ENCODE assay signal across 8 mouse cellular contexts in genomic region chr17:34646906-34647787, GRCm38 (mm10). TPM values are rescaled to one million over a fixed set of nuclear protein-coding genes. Genes with fewer than 3 reads are reported as not detected.
DNase-seq lines count a peak whose midpoint lies in the region; ATAC-seq and TF ChIP-seq lines count a peak whose summit lies in the region.

Gene Atf6b (plus strand): TSS chr17:34647146.

- ATAC-seq in G1E (ENCODE audit: extremely low read depth, insufficient number of reproducible peaks, low FRiP score, poor library complexity, severe bottlenecking) = peak; percentile 94
- peak; percentile 97 for ATAC-seq in forebrain, embryonic 16.5 days
- ATAC-seq in lung, embryonic 14.5 days (ENCODE audit: insufficient read depth) = peak; percentile 97

- peak within 1 kb of the TSS; percentile 70 for H3K4me2 ChIP-seq in forebrain, embryonic 16.5 days (ENCODE audit: low read length)
- H3K4me2 ChIP-seq in lung, embryonic 14.5 days = peak within 1 kb of the TSS; percentile 88

- intact Hi-C loops in heart, postnatal 36 days (cut with DNase I) = no loop called here

- peak; percentile 63 for TF ChIP-seq POLR2A in olfactory bulb, adult 2 months (IDR thresholded peaks at IDR 0.05; ENCODE audit: insufficient read depth, low read depth, low read length)
- peak; percentile 64; the same call in 1 of the 2 replicates for TF ChIP-seq POLR2A in thymus, adult 2 months (IDR thresholded peaks at IDR 0.05; ENCODE audit: control insufficient read depth, extremely low read depth, insufficient read depth, low read length, poor library complexity)

- no peaks in the 10 kb centered on the region for H3K9me3 ChIP-seq in G1E (replicated peaks)
- no peaks in the 10 kb centered on the region for H3K9me3 ChIP-seq in forebrain, embryonic 16.5 days (ENCODE audit: control insufficient read depth, low read length)
- H3K9me3 ChIP-seq in lung, embryonic 14.5 days (ENCODE audit: low read depth, low read length) = no peaks in the 10 kb centered on the region

- peaks cover 52% of the 10 kb centered on the region for H3K36me3 ChIP-seq in G1E (replicated peaks)
- peaks cover 9% of the 10 kb centered on the region for H3K36me3 ChIP-seq in forebrain, embryonic 16.5 days (ENCODE audit: control insufficient read depth, insufficient read depth)
- peaks cover 41% of the 10 kb centered on the region for H3K36me3 ChIP-seq in lung, embryonic 14.5 days (ENCODE audit: insufficient read depth)
- no peaks in the 10 kb centered on the region for H3K36me3 ChIP-seq in thymus, adult 2 months (ENCODE audit: control insufficient read depth, insufficient read depth, low read length)

- under 1% methylated on average over 66 of the region's 66 CpGs for WGBS in forebrain, embryonic 16.5 days
- under 1% methylated on average over 66 of the region's 66 CpGs for WGBS in lung, embryonic 14.5 days
- under 1% methylated on average over 66 of the region's 66 CpGs for WGBS in olfactory bulb, adult 2 months
- under 1% methylated on average over 66 of the region's 66 CpGs for WGBS in thymus, adult 2 months

- DNase-seq in G1E (ENCODE audit: low spot score) = peak; percentile 99
- peak; percentile 92 to 98 for DNase-seq in cerebellum, adult 18-20 months
- DNase-seq in heart, postnatal 36 days = peak; percentile 87 to 89
- peak; percentile 92 to 98 for DNase-seq in layer of hippocampus, adult 2 months (ENCODE audit: low spot score in 2 of 2)
- DNase-seq in lung, embryonic 14.5 days = peak; percentile 98
- DNase-seq in thymus, adult 2 months = peak; percentile 91

- H3K27ac ChIP-seq in forebrain, embryonic 16.5 days (ENCODE audit: low read length) = peak within 1 kb of the TSS; percentile 77
- peak within 1 kb of the TSS; percentile 99 for H3K27ac ChIP-seq in layer of hippocampus, adult 2 months
- H3K27ac ChIP-seq in lung, embryonic 14.5 days (ENCODE audit: low read depth) = peak within 1 kb of the TSS; percentile 56; the same call in 1 of the 2 replicates
- H3K27ac ChIP-seq in olfactory bulb, adult 2 months (ENCODE audit: insufficient read depth, low read depth, low read length) = peak within 1 kb of the TSS; percentile 11; the same call in 1 of the 2 replicates
- H3K27ac ChIP-seq in thymus, adult 2 months (ENCODE audit: control insufficient read depth, insufficient read depth, low read length) = no peak within 1 kb of the TSS

- peaks cover 9% of the 10 kb centered on the region; the same call in 1 of the 2 replicates for H3K27me3 ChIP-seq in G1E (ENCODE audit: insufficient read depth, low read length)
- no peaks in the 10 kb centered on the region for H3K27me3 ChIP-seq in forebrain, embryonic 16.5 days (replicated peaks; ENCODE audit: control insufficient read depth, insufficient read depth, low read length)
- H3K27me3 ChIP-seq in lung, embryonic 14.5 days (ENCODE audit: insufficient read depth, low read length) = no peaks in the 10 kb centered on the region
- H3K27me3 ChIP-seq in thymus, adult 2 months (ENCODE audit: control insufficient read depth, insufficient read depth, low read length) = no peaks in the 10 kb centered on the region

- peaks cover 44% of the 10 kb centered on the region for H3K4me1 ChIP-seq in G1E (ENCODE audit: insufficient read depth, low read depth, low read length)
- H3K4me1 ChIP-seq in forebrain, embryonic 16.5 days (replicated peaks; ENCODE audit: control insufficient read depth, insufficient read depth, low read length) = peaks cover 26% of the 10 kb centered on the region
- peaks cover 10% of the 10 kb centered on the region for H3K4me1 ChIP-seq in lung, embryonic 14.5 days (ENCODE audit: insufficient read depth)
- H3K4me1 ChIP-seq in olfactory bulb, adult 2 months (ENCODE audit: control insufficient read depth, insufficient read depth, low read length) = peaks cover 25% of the 10 kb centered on the region
- H3K4me1 ChIP-seq in thymus, adult 2 months (replicated peaks; ENCODE audit: control insufficient read depth, insufficient read depth, low read length) = peaks cover 21% of the 10 kb centered on the region

- TF ChIP-seq CTCF in G1E (IDR thresholded peaks at IDR 0.05; ENCODE audit: low read depth, low read length) = no peak
- no peak for TF ChIP-seq CTCF in layer of hippocampus, adult 2 months (conservative IDR thresholded peaks at IDR 0.05)
- TF ChIP-seq CTCF in lung, embryonic 14.5 days (IDR thresholded peaks at IDR 0.05; ENCODE audit: low read depth) = no peak
- TF ChIP-seq CTCF in olfactory bulb, adult 2 months (IDR thresholded peaks at IDR 0.05; ENCODE audit: insufficient read depth, low read depth, low read length) = no peak
- no peak for TF ChIP-seq CTCF in thymus, adult 2 months (IDR thresholded peaks at IDR 0.05; ENCODE audit: borderline replicate concordance, control insufficient read depth, extremely low read depth, insufficient read depth, low read length, poor library complexity)

- peak within 1 kb of the TSS; percentile 99 for H3K4me3 ChIP-seq in G1E (ENCODE audit: low read depth, low read length)
- H3K4me3 ChIP-seq in forebrain, embryonic 16.5 days (replicated peaks; ENCODE audit: low read length) = peak within 1 kb of the TSS; percentile 90
- H3K4me3 ChIP-seq in layer of hippocampus, adult 2 months = peak within 1 kb of the TSS; percentile 99
- peak within 1 kb of the TSS; percentile 91 for H3K4me3 ChIP-seq in lung, embryonic 14.5 days (ENCODE audit: low read depth, low read length)
- H3K4me3 ChIP-seq in olfactory bulb, adult 2 months (ENCODE audit: insufficient read depth, low read depth, low read length) = peak within 1 kb of the TSS; percentile 64
- peak within 1 kb of the TSS; percentile 81 for H3K4me3 ChIP-seq in thymus, adult 2 months (ENCODE audit: control insufficient read depth, insufficient read depth, low read length)

- peak within 1 kb of the TSS; percentile 91 for H3K9ac ChIP-seq in forebrain, embryonic 16.5 days (replicated peaks; ENCODE audit: low read depth, low read length)
- H3K9ac ChIP-seq in lung, embryonic 14.5 days = peak within 1 kb of the TSS; percentile 78

RNA-seq across cellular contexts. Expression of gene Atf6b, which starts in this region (rescaled TPM):
- total RNA-seq in G1E (2014; fragmentation: Nextera tagmentation) (20.5 and 23.0 TPM in 2 replicates), G1E (2017) (7.8 and 9.2 TPM in 2 replicates)
- 89.0 and 103 TPM in 2 replicates for polyA plus RNA-seq in G1E (2012)
- polyA plus RNA-seq in forebrain, embryonic 16.5 days (2015; fragmentation: Nextera tagmentation; extraction: Ambion mirVana) = 111 and 119 TPM in 2 replicates
- 10 to 100 TPM; 15.3 to 16.1 TPM for total RNA-seq in heart, postnatal 36 days (2021)
- total RNA-seq in layer of hippocampus, adult 2 months (2021) = 10 to 100 TPM; 92.0 to 93.2 TPM
- polyA plus RNA-seq in lung, embryonic 14.5 days (2014; fragmentation: Nextera tagmentation; extraction: Ambion mirVana) = 66.5 and 74.8 TPM in 2 replicates
- polyA plus RNA-seq in olfactory bulb, adult 2 months (2012; ENCODE audit: insufficient read depth, insufficient read length, low replicate concordance, missing spikeins) = not detected in 2 replicates
- polyA plus RNA-seq in thymus, adult 2 months (2012; rRNA removed) = 160 and 169 TPM in 2 replicates
